Mouse (Mus musculus): Measurements from ENCODE around the gene Proca1.

The Proca1 gene

DNA sequence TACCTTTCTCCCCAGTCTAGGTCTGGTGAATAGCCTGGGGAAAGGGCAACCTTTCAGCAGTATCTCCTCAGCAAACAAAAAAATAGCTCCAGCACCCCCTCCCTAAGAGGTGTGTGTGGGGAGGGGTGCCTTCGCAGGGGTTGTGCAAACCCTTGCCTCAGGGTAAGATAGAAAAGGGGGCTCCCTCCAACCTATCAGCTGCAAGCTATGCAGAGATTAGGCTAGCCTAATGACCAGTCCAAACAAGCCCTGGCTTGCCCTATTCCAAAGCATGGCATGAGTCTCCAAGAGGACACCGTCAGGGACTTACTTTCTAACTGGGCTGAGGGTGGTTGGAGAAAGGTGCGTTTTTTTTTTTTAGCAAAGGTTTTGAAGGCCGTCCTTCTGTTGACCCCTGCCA is 27.0 kb upstream of the Proca1 start:
- no peak for DNase-seq (ENCODE audit: low read depth, low spot score)

DNA sequence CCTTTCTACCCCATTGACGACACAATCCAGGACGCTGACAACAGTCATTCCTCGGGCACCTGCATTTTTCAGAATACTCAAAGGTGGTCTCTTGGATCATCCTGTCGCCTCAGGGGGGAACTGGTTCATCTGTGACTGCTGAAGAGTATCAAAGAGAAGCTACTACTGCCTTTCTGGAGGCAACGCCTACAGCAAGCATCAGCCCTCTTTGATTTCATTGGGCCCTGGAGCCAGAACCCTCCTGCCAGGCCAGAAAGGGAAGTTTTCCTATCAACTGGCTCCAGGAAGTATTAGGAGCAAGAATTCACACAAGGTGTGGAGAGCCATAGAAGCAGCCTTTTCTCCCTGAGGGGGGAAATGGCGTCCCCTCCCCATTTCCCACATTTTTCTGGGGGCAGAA is 26.6 kb upstream of the Proca1 start:
- DNase-seq (ENCODE audit: low read depth, low spot score) = no peak

GRCm38 (mm10) chr11:78167257-78167959 is 25.8 kb upstream of the Proca1 start:
- no peak for DNase-seq (ENCODE audit: low read depth, low spot score)

DNA sequence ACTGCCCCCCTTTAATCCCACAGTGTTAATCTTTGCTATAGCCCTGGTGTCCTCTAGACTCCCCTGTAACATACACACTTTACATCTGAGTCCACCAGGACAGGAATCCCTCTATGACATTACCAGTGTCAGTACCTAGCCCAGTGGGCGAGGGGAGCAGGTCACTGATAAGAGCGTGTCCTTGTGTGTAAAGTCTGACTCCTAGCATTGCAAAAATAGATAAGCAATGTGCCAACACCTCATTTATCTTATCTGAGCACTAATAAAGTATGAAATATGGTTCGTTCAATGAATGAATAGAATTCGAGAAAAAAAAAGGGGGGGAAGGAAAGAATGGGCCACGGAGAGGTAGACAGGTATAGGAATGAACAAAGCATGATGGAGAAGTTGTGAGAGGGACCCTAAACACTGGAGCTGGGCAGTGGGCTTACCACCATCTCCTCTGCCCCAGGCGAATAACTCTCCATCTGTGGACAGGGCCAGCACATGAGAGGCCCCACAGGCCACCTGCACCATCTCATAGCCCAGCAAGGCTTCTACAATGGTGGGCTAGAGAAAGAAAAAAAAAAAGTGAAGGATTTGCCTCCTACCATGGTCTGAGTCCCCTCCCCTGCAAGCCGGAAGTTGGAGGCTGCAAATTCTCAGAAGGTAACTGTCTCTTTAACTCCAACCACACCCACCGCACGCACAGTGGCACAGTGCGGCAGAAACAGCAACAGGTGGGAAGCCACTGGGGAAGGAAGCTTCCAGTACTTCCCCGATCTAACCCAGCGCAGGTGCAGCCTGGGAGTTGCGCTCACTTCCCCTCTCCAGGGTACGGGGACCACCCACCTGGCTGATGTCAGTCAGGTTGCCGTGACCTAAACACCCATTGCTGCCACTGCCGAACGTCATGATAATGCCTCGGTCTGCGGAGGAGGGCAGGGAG is 24.4 kb upstream of the Proca1 start:
- DNase-seq (ENCODE audit: low read depth, low spot score) = peak; percentile 91

- DNase-seq (ENCODE audit: low read depth, low spot score) = no peak
These were observed 22.9 kb upstream of the Proca1 start for GRCm38 (mm10) chr11:78170306-78170705.

GRCm38 (mm10) chr11:78171328-78171727 is 21.9 kb upstream of the Proca1 start:
- DNase-seq (ENCODE audit: low read depth, low spot score) = peak; percentile 59

- DNase-seq (ENCODE audit: low read depth, low spot score) = peak; percentile 49
These were observed 21.0 kb upstream of the Proca1 start for GRCm38 (mm10) chr11:78172034-78172747.

- DNase-seq (ENCODE audit: low read depth, low spot score) = no peak
These were observed 20.3 kb upstream of the Proca1 start for GRCm38 (mm10) chr11:78172748-78173383.

DNA sequence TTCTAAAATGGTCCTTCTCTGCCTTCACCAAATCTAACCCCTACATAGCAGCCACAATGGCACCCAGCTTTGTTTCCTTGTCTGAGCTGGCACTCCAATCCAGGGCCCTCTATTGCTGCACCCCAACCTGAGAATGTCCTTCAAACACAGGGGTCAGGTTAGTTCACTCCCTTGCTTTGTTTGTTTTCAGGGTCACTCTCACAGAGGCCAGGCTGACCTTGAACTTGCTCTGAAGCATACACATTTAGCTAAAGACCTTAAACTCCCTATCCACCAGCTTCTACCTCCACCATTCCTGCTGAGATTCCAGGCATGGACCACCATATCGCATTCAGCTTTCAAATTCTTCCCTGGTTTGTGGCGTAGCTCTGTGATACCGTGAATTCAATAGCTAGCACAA is 18.7 kb upstream of the Proca1 start:
- no peak for DNase-seq (ENCODE audit: low read depth, low spot score)

DNA sequence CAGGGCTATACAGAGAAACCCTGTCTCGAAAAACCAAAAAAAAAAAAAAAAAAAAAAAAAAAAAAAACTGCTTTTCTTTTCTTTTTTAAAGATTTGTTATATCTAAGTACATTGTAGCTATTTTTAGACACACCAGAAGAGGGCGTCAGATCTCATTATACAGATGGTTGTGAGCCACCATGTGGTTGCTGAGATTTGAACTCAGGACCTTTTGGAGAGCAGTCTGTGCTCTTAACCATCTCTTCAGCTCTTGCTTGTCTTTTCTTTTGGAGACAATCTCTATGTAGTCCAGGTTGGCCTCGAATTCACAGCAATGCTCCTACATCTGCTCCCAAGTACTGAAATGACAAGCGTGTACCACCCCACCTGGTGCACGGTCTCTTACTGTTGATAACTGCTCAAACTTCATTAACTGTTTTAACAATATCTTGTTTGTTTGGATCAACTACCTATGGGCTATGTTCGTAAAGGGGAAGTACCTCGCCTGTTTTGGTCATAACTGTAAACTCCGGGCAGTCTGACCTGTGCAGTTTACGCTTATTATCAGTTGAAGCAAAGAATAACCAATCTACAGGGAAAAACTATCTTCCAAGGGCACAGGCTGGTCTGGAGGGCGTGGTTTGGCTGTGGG is 17.3 kb upstream of the Proca1 start:
- DNase-seq (ENCODE audit: low read depth, low spot score) = no peak

- peak; percentile 98 for DNase-seq (ENCODE audit: low read depth, low spot score)
These were observed 16.8 kb upstream of the Proca1 start, which contains the start of the genes Nek8 and Tlcd1 for GRCm38 (mm10) chr11:78176402-78176862. Nek8 (minus strand) TSS chr11:78176675. Tlcd1 (plus strand) TSS chr11:78176711.

DNA sequence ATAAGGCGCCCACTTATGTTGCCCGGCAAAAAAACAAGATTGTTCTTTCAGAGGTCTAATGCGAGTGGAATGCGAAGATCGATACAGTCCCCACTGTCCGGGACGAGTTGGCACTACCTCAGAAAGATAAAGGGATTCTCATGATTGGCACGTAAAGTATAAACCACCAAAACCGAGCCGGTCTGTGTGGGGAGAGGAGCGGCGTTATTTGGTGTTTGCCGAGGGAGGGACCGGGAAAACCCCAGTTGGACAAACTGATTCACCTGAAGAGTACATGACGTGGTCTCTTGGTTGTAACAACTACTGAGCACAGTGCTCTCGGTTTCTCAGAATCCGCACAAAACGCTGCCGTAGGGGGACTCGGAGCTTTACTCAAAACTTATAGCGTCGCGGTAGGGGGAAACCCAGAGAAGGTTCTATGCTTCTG is 16.3 kb upstream of the Proca1 start:
- DNase-seq (ENCODE audit: low read depth, low spot score) = peak; percentile 75

DNA sequence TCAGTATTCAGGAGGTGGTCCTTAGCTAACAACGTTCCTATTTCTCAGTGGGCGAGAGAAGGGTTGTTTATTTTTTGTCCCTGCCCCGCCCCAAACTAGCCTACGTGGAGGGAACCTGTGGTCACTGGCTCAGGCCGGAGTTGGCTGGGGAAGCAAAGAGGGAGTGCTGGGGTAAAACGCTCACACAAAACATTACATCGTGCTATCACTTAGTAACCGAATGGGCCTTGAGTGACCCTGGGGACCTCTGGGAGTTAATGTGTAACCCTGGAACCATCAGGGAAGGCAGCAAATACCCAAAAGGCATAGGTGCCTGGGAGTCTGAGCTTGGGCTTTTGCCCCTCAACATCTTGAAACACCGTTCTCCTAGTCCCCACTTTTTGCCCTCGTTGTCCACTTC is 15.8 kb upstream of the Proca1 start:
- DNase-seq (ENCODE audit: low read depth, low spot score) = peak; percentile 84

DNA sequence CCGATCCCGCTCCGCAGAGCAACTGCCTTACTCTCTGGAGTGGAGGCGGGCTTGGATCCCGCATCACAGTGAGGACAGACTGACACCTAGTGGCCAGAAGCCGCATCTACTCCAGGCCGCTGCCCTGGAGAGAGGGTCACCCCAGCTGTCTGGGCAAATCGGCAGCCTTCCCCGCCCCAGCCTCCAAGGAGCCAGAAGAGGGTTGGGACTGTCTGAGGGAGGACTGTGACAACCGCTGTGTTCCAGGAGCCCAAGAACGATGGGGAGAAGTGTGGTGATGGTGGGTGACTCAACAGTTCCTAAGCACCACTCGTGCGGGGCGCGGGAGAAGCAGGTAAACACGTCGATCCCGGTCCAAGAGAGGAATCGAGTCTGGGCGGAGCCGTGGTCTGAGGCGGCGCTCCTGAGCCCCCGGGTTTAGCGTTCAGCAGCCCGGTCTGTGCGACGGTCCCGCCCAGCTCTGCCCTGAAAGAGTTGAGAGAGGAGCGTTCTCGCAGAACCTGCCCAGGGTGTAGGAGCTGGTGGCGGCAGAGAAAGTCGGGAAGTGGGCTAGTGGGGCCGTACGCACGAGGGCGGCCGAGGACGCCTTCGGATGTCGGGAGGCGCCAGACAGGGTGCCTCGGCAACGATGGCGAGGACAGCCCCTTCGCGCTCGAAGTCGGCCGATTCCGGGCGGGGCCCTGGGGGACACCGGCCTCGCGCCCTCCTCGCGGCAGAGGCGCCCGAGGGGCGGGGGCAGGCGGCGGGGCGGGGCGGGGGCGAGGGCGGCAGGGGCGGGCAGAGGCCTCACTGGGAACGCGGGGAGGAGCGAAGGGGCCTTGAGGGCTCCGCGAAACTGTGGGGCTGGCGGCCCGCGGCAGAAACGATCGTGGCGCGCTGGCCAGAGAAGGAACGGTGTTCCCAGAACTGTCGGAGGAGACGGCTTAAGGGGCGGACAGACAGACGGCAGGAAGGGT is 15.0 kb upstream of the Proca1 start:
- peak; percentile 96 for DNase-seq (ENCODE audit: low read depth, low spot score)

- peak; percentile 89 for DNase-seq (ENCODE audit: low read depth, low spot score)
These were observed 14.2 kb upstream of the Proca1 start for GRCm38 (mm10) chr11:78178859-78179437.

- peak; percentile 58 for DNase-seq (ENCODE audit: low read depth, low spot score)
These were observed 13.7 kb upstream of the Proca1 start for GRCm38 (mm10) chr11:78179438-78179999.

DNA sequence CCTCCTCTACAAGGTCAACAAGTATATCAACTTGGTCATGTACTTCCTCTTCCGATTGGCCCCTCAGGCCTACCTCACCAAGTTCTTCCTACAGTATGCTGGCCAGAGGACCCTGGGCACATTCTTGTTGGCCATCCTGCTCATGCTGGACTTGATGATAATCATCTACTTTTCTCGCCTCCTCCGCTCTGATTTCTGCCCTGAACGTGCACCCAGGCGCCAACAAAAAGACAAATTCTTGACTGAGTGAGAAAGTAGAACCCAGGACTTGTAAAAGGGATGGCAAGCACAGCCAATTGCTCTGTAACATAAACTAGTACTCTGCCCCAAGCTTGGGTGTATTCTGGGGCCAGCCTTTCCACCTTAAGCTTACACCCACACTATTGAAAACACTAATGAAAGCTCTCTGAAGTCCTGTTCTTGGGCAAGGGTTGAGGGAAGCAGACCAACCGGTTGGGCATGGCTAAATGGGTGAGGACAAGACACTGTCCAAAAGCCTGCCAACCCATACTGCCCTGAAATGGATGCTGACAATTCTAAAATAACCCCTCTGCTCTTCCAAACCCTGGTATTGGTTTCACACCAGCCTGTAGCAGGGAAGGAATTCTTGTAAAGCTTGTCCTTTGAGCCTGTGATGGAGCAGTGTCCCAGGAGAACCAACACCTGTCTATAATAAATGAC is 13.0 kb upstream of the Proca1 start:
- DNase-seq (ENCODE audit: low read depth, low spot score) = peak; percentile 52

GRCm38 (mm10) chr11:78181830-78182357 is 11.3 kb upstream of the Proca1 start:
- DNase-seq (ENCODE audit: low read depth, low spot score) = no peak

Data from A20 (cell line).